ENCODE assay signal across 26 mouse cellular contexts in the genomic region with DNA sequence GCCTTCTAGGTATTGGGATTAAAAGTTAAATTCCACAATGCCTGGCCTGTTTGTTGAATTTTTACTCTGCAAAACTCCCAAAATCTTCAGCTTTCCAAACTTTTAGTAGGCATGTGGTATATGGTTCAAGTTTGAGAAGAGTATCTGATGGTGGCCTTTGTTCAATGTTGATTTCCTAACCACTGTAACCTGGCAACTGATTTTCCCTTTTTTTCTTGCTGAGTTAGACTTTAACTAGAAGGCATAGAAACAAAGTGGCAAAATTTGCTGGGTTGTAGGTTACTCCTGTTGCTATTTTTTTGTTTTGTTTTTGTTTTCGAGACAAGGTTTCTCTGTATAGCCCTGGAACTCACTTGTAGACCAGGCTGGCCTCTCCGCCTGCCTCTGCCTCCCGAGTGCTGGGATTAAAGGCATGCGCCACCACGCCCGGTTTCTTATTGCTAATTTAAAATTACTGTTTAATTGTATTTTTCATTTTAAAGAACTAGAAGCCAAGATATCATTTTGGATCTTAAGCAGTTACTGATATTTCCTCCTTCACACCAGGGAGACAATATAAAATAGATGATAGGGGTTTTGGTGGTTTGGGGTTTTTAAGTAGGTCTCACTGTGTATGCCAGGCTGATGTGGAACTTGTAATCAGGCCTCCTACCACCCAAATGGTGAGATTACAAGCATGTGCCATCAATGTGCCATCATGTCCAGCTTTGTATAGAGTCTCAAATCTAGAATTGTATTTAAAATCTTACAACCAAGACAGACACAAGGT. TPM values are rescaled to one million over a fixed set of nuclear protein-coding genes. Genes with fewer than 3 reads are reported as not detected.
A peak's percentile ranks its signal among the peaks of the same experiment; 100 is the strongest.
DNase-seq lines count a peak whose midpoint lies in the region; ATAC-seq and TF ChIP-seq lines count a peak whose summit lies in the region.
"Had no signal": no experiment of that assay in that cellular context is flagged by ENCODE, and none has a peak within 500 bp of the region (broad histone marks: within the 10 kb centered on the region; RNA-seq: fewer than 3 reads in every experiment).

No protein-coding gene starts in this region.

- 68% methylated on average over 6 of the region's 6 CpGs for WGBS in kidney, adult 2 months
- 91% methylated on average over 6 of the region's 6 CpGs for WGBS in liver, embryonic 11.5 days
- whole genome bisulfite sequencing in liver, embryonic 16.5 days (ENCODE audit: insufficient replicate concordance), result 67% methylated on average over 6 of the region's 6 CpGs

- peaks cover 12% of the 10 kb centered on the region; the same call in 1 of the 2 replicates for H3K4me1 ChIP-seq in kidney, adult 2 months (ENCODE audit: control insufficient read depth, insufficient read depth, low read length)
- H3K4me1 ChIP-seq in E14TG2a.4 (replicated peaks; ENCODE audit: low read depth, low read length), result peaks cover 76% of the 10 kb centered on the region
- peaks cover 27% of the 10 kb centered on the region for H3K4me1 ChIP-seq in liver, embryonic 11.5 days (replicated peaks; ENCODE audit: control insufficient read depth, insufficient read depth, low read length)
- peaks cover 30% of the 10 kb centered on the region for H3K4me1 ChIP-seq in liver, embryonic 16.5 days (ENCODE audit: control insufficient read depth, low read depth, low read length)

- DNase-seq in kidney, adult 2 months, result peak; percentile 61
- no peak for DNase-seq in kidney, adult 11 months
- no peak for DNase-seq in liver, embryonic 11.5 days (ENCODE audit: low spot score)
- no peak for DNase-seq in Muller cell, postnatal 12 days (ENCODE audit: inconsistent ontology term)
- DNase-seq: adrenal gland, postnatal 25 days; cerebellum, adult 11-12 months; cerebellum, adult 9-11 months; gastrocnemius, adult 2 months; gastrocnemius, postnatal 36 days; heart, adult 18-20 months; heart, postnatal 36 days; kidney, adult 18-20 months; layer of hippocampus, adult 9-11 months; lung, postnatal 4 days; right cerebral cortex, adult 18-20 months; right cerebral cortex, postnatal 4 days; thymus, postnatal 4 days had no signal

- H3K9ac ChIP-seq in liver, embryonic 11.5 days (ENCODE audit: low read depth, low read length), result no peak overlapping the region
- H3K9ac ChIP-seq in liver, embryonic 16.5 days (ENCODE audit: low read depth, low read length), result no peak overlapping the region
- H3K9ac ChIP-seq: hindbrain, embryonic 12.5 days; limb, embryonic 15.5 days; midbrain, embryonic 15.5 days had no signal

- no peaks in the 10 kb centered on the region for H3K36me3 ChIP-seq in kidney, adult 2 months (ENCODE audit: control insufficient read depth, insufficient read depth, low read length)
- H3K36me3 ChIP-seq in E14TG2a.4 (ENCODE audit: insufficient read depth, low read length), result peaks cover 68% of the 10 kb centered on the region
- peaks cover 5% of the 10 kb centered on the region; the same call in 1 of the 2 replicates for H3K36me3 ChIP-seq in liver, embryonic 11.5 days (ENCODE audit: control insufficient read depth, insufficient read depth, low read length)
- peaks cover 3% of the 10 kb centered on the region; the same call in 1 of the 2 replicates for H3K36me3 ChIP-seq in liver, embryonic 16.5 days (ENCODE audit: control insufficient read depth, insufficient read depth)
- H3K36me3 ChIP-seq: midbrain, embryonic 15.5 days had no signal

- H3K4me2 ChIP-seq in liver, embryonic 11.5 days, result peak overlapping the region; percentile 77
- H3K4me2 ChIP-seq in liver, embryonic 16.5 days (ENCODE audit: low read depth, low read length), result peak overlapping the region; percentile 45
- H3K4me2 ChIP-seq: hindbrain, embryonic 12.5 days; limb, embryonic 15.5 days; midbrain, embryonic 15.5 days had no signal

- no peak for ATAC-seq in liver, embryonic 11.5 days (replicated peaks; ENCODE audit: low FRiP score)
- no peak for ATAC-seq in liver, embryonic 16.5 days (ENCODE audit: low read depth)
- ATAC-seq in activated CD4-positive, CD25-positive, alpha-beta regulatory T cell, adult 4 months, result no peak
- ATAC-seq: forebrain, embryonic 16.5 days; midbrain, embryonic 15.5 days had no signal

- no peak for TF ChIP-seq CTCF in kidney, adult 2 months (conservative IDR thresholded peaks at IDR 0.05; ENCODE audit: insufficient read depth, insufficient read length, low read depth, low read length)
- TF ChIP-seq CTCF in E14TG2a.4 (conservative IDR thresholded peaks at IDR 0.05; ENCODE audit: low read length), result no peak

- TF ChIP-seq POLR2A in kidney, adult 2 months (IDR thresholded peaks at IDR 0.05; ENCODE audit: low read depth, low read length), result no peak

- H3K27me3 ChIP-seq in kidney, adult 2 months (replicated peaks; ENCODE audit: control insufficient read depth, insufficient read depth, low read length), result no peaks in the 10 kb centered on the region
- H3K27me3 ChIP-seq in E14TG2a.4 (ENCODE audit: insufficient read depth, low read length), result no peaks in the 10 kb centered on the region
- H3K27me3 ChIP-seq in liver, embryonic 11.5 days (replicated peaks; ENCODE audit: control insufficient read depth, insufficient read depth, low read length), result no peaks in the 10 kb centered on the region
- H3K27me3 ChIP-seq in liver, embryonic 16.5 days (ENCODE audit: control insufficient read depth, insufficient read depth, low read depth, low read length), result no peaks in the 10 kb centered on the region
- H3K27me3 ChIP-seq: hindbrain, embryonic 12.5 days; limb, embryonic 15.5 days; midbrain, embryonic 15.5 days had no signal

- no peaks in the 10 kb centered on the region for H3K9me3 ChIP-seq in E14TG2a.4 (ENCODE audit: low read length)
- H3K9me3 ChIP-seq in liver, embryonic 11.5 days (ENCODE audit: control insufficient read depth, low read length), result no peaks in the 10 kb centered on the region
- H3K9me3 ChIP-seq in liver, embryonic 16.5 days (replicated peaks; ENCODE audit: control insufficient read depth, low read length), result no peaks in the 10 kb centered on the region
- H3K9me3 ChIP-seq: hindbrain, embryonic 12.5 days; limb, embryonic 10.5 days; limb, embryonic 15.5 days; midbrain, embryonic 15.5 days had no signal

- H3K4me3 ChIP-seq in kidney, adult 2 months (ENCODE audit: insufficient read depth, low read depth, low read length), result no peak overlapping the region
- peak overlapping the region; percentile 98 for H3K4me3 ChIP-seq in E14TG2a.4 (replicated peaks; ENCODE audit: low read length)
- peak overlapping the region; percentile 22; the same call in 1 of the 2 replicates for H3K4me3 ChIP-seq in liver, embryonic 11.5 days (ENCODE audit: low read depth, low read length)
- H3K4me3 ChIP-seq in liver, embryonic 16.5 days (ENCODE audit: low read depth, low read length), result 0 out of 2 replicates have a peak overlapping the region, but pooled peaks have one; percentile 5
- H3K4me3 ChIP-seq: gastrocnemius, adult 2 months; hindbrain, embryonic 12.5 days; limb, embryonic 10.5 days; limb, embryonic 15.5 days; midbrain, embryonic 15.5 days had no signal

- no peak overlapping the region for H3K27ac ChIP-seq in kidney, adult 2 months (ENCODE audit: insufficient read depth, low read depth, low read length)
- H3K27ac ChIP-seq in liver, embryonic 11.5 days (ENCODE audit: low read depth, low read length), result no peak overlapping the region
- H3K27ac ChIP-seq in liver, embryonic 16.5 days (ENCODE audit: low read length), result 0 out of 2 replicates have a peak overlapping the region, but pooled peaks have one; percentile 24
- H3K27ac ChIP-seq: gastrocnemius, adult 2 months; hindbrain, embryonic 12.5 days; kidney, postnatal 0 days; limb, embryonic 10.5 days; limb, embryonic 15.5 days; midbrain, embryonic 15.5 days had no signal

RNA-seq across cellular contexts. Expression of gene Ptges3, which starts 3.7 kb away (rescaled TPM):
- 28.2 and 32.5 TPM in 2 replicates for polyA plus RNA-seq in kidney, adult 2 months (2012; rRNA removed)
- 527 and 567 TPM in 2 replicates for polyA plus RNA-seq in liver, embryonic 11.5 days (2014; fragmentation: Nextera tagmentation; extraction: Ambion mirVana)
- 171 and 201 TPM in 2 replicates for polyA plus RNA-seq in liver, embryonic 16.5 days (2015; fragmentation: Nextera tagmentation; extraction: Ambion mirVana)
- 100 to 1,000 TPM; 194 to 285 TPM for polyA plus RNA-seq in activated CD4-positive, CD25-positive, alpha-beta regulatory T cell, adult 4 months (2017; shearing (Covaris generic))

RNA-seq across cellular contexts. Expression of gene Atp5b, which starts 20.7 kb away (rescaled TPM):
- 4,550 and 7,521 TPM in 2 replicates for polyA plus RNA-seq in kidney, adult 2 months (2012; rRNA removed)
- polyA plus RNA-seq in liver, embryonic 11.5 days (2014; fragmentation: Nextera tagmentation; extraction: Ambion mirVana), result 2,564 and 2,777 TPM in 2 replicates
- polyA plus RNA-seq in liver, embryonic 16.5 days (2015; fragmentation: Nextera tagmentation; extraction: Ambion mirVana), result 1,845 and 1,875 TPM in 2 replicates
- 100 to 1,000 TPM; 413 to 469 TPM for polyA plus RNA-seq in activated CD4-positive, CD25-positive, alpha-beta regulatory T cell, adult 4 months (2017; shearing (Covaris generic))

RNA-seq across cellular contexts. Expression of gene Naca, which starts 27.0 kb away (rescaled TPM):
- 195 and 258 TPM in 2 replicates for polyA plus RNA-seq in kidney, adult 2 months (2012; rRNA removed)
- polyA plus RNA-seq in liver, embryonic 11.5 days (2014; fragmentation: Nextera tagmentation; extraction: Ambion mirVana), result 1,053 and 1,054 TPM in 2 replicates
- 301 and 339 TPM in 2 replicates for polyA plus RNA-seq in liver, embryonic 16.5 days (2015; fragmentation: Nextera tagmentation; extraction: Ambion mirVana)
- polyA plus RNA-seq in activated CD4-positive, CD25-positive, alpha-beta regulatory T cell, adult 4 months (2017; shearing (Covaris generic)), result 1,000 to 10,000 TPM; 1,124 to 1,330 TPM

RNA-seq across cellular contexts. Expression of gene Baz2a, which starts 29.0 kb away (rescaled TPM):
- 21.6 and 22.5 TPM in 2 replicates for polyA plus RNA-seq in kidney, adult 2 months (2012; rRNA removed)
- polyA plus RNA-seq in liver, embryonic 11.5 days (2014; fragmentation: Nextera tagmentation; extraction: Ambion mirVana), result 11.1 and 13.0 TPM in 2 replicates
- polyA plus RNA-seq in liver, embryonic 16.5 days (2015; fragmentation: Nextera tagmentation; extraction: Ambion mirVana), result 5.4 and 6.0 TPM in 2 replicates
- 10 to 100 TPM; 44.1 to 53.3 TPM for polyA plus RNA-seq in activated CD4-positive, CD25-positive, alpha-beta regulatory T cell, adult 4 months (2017; shearing (Covaris generic))

RNA-seq across cellular contexts. Expression of gene Prim1, which starts 47.4 kb away (rescaled TPM):
- 3.4 and 3.6 TPM in 2 replicates for polyA plus RNA-seq in kidney, adult 2 months (2012; rRNA removed)
- polyA plus RNA-seq in liver, embryonic 11.5 days (2014; fragmentation: Nextera tagmentation; extraction: Ambion mirVana), result 106 and 112 TPM in 2 replicates
- 60.8 and 69.4 TPM in 2 replicates for polyA plus RNA-seq in liver, embryonic 16.5 days (2015; fragmentation: Nextera tagmentation; extraction: Ambion mirVana)
- 10 to 100 TPM; 26.5 to 37.8 TPM for polyA plus RNA-seq in activated CD4-positive, CD25-positive, alpha-beta regulatory T cell, adult 4 months (2017; shearing (Covaris generic))
